Mouse (Mus musculus) liver, postnatal 0 days (tissue): ENCODE data around the gene Upk2.

Experiments used
- CTCF ChIP-seq: sonication (generic); IDR thresholded peaks from 2 replicates; pipeline ENCODE4 v1.5.1; 2016; ENCODE audit warnings: antibody characterized with exemption, low read depth
- EP300 ChIP-seq: IDR thresholded peaks from 2 replicates; pipeline ENCODE4 v1.6.1; 2016; ENCODE audit warnings: antibody characterized with exemption, low read depth, mild to moderate bottlenecking

DNA sequence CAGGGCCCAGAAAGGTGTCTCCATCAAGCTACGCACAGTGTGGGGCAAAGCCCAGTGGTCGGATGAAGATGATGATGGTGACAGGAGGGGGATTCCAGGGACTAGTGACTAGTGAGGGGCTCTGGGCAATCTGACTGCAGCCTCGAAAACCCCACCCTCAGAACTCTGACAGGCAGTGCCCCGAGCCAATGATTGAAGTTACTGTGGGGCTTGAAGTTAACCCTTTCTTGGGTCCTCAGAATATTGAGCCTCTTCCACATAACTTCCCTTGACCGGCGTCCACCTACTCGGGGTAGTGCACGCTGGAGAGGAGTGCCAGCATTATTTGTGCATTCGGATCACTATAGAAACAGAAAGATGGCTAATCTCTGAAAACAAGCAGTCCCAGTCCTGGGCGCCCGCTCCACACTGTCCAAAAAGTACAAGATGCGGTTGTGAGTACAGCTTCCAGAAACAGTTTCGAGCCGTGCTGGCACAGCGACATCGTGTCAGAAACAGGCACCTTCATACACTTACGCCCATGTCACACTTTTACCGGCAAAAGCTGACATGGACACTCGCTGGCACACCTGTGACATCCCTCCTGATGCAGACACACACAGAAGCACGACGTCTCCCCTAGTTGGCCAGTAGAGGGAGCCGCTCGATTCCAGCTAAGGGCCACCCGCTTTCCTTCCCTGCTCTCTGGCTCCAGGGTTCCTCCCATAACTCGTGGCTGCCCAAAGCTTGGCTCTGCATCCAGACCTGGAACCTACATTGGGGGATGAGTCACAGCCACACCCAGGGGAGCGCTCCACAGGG is 25.1 kb upstream of the Upk2 start:
- TF ChIP-seq CTCF (peak; percentile 94), EP300 (no peak)
